Mouse (Mus musculus) lung, adult 10 weeks (tissue): Measurements from ENCODE around the gene Tas2r131. TPM values are rescaled to one million over a fixed set of nuclear protein-coding genes. Genes with fewer than 3 reads are reported as not detected.

ENCODE experiments used
- polyA plus RNA-seq: library from polyadenylated mRNA; stranded (reverse); fragments of 350-450 nt; fragmentation: Illumina TruSeq; extraction: RNeasy Lipid Tissue Mini Kit (QIAGEN cat#74804); gene quantifications from one replicate; pipeline ENCODE4 v1.2.3, GENCODE M21; 2014; ENCODE audit warnings: low read depth, low replicate concordance; ENCODE audit not compliant: insufficient read depth

The Tas2r131 gene
- not detected for polyA plus RNA-seq

DNA sequence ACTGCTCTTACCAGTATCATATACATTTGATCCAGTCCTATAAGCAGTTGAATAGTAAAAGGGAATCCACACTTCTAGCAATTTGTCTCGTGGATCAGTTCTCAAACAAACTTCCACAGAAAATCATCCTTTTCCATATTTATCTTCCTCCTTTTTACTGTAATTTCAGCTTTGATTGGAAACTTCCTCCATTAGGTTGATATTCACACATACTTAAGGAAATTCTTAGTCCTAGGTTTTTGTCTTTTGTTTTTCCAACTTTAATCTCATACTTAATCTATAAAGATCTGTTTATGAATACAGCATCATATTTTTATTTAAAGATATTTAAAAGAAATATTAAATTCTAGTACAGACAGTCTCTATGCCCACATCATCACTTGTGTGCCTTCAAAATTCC, at the start of gene Tas2r131:
Tas2r131 (minus strand) TSS at position 101 of the 400 bp plus-strand sequence.

DNA sequence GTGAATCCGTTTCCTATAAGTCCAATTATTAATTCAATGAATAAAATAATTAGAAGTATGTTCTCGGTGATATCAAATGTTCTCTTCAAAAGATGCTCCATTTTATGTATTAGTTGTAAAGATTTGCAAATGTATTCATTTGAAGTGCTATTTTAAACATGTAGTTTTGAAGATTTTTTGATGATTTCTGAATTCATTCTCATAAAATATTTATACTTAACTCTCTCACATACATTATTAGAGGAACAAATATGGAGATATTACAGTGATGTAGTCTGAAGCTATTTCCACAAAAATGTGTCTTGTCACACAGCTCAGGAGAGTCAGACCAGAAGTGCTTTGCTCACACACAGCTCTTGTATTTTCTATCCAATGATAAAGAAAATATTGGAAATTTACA, 23.1 kb upstream of the Tas2r131 start, which contains the start of gene Tas2r109:
Tas2r109 (minus strand) TSS at position 101 of the 400 bp plus-strand sequence.

DNA sequence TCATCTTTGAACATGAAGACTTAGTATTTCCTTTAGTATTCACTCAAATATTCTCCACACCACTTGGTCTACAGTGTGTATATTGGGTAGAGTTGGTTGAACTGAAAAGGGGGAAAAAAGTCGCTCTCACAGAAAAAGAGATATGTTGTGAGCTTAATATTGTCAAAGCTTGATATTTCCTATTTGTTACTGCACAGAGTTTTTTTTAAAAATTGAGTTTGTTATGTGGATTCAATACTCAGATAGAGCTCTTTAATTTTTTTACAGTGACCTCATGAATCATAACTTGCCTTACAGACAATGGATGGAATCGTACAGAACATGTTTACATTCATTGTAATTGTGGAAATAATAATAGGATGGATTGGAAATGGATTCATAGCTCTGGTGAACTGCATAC, 6.9 kb downstream of the Tas2r131 start, which contains the start of gene Tas2r129:
Tas2r129 (plus strand) TSS at position 301 of the 400 bp plus-strand sequence.

DNA sequence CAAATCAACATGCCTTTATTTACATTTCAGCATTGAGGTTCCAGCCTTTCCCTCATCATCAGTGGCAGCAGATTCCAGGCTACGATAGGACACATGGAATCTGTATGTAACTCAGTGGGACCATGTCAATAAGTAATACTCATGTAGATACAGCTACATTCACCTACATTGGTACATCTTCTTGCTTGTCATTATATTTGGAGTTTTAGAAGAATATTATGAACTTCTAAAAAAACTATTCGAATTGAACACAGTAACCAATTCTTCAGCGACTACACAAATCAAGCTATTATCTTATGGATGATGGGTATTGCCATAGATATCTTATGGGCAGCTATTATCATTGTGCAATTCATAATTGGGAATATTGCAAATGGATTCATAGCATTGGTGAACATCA, 48.4 kb downstream of the Tas2r131 start, which contains the start of gene Tas2r125:
Tas2r125 (plus strand) TSS at position 301 of the 400 bp plus-strand sequence.

Other genes with a start within 250 kb of the Tas2r131 start
- gene Tas2r122, start 246.0 kb downstream of the Tas2r131 start, polyA plus RNA-seq: not detected
- not detected for gene Tas2r115, start 219.9 kb downstream of the Tas2r131 start, polyA plus RNA-seq
- gene Tas2r124, start 203.2 kb downstream of the Tas2r131 start, polyA plus RNA-seq: not detected
- gene Tas2r102, start 195.8 kb downstream of the Tas2r131 start, polyA plus RNA-seq: not detected
- not detected for gene Tas2r136, start 179.8 kb downstream of the Tas2r131 start, polyA plus RNA-seq
- not detected for gene Tas2r117, start 155.1 kb downstream of the Tas2r131 start, polyA plus RNA-seq
- gene Tas2r123, start 110.8 kb downstream of the Tas2r131 start, polyA plus RNA-seq: not detected
- not detected for gene Tas2r116, start 102.5 kb downstream of the Tas2r131 start, polyA plus RNA-seq
- gene Tas2r110, start 89.9 kb downstream of the Tas2r131 start, polyA plus RNA-seq: not detected
- gene Tas2r113, start 64.9 kb downstream of the Tas2r131 start, polyA plus RNA-seq: not detected
- gene Tas2r125, start 48.3 kb downstream of the Tas2r131 start, polyA plus RNA-seq: not detected
- not detected for gene Tas2r129, start 6.8 kb downstream of the Tas2r131 start, polyA plus RNA-seq
- gene Tas2r109, start 23.0 kb upstream of the Tas2r131 start, polyA plus RNA-seq: not detected
- not detected for gene Tas2r103, start 79.2 kb upstream of the Tas2r131 start, polyA plus RNA-seq
- not detected for gene Tas2r140, start 97.9 kb upstream of the Tas2r131 start, polyA plus RNA-seq
- 45.0 TPM for gene Smim10l1, start 147.0 kb upstream of the Tas2r131 start, polyA plus RNA-seq